Mouse (Mus musculus): ENCODE measurements around the gene Dock4.

Dock4 gene

GRCm38 (mm10) chr12:40445648-40446449 lies at the start of gene Dock4, which contains the start of gene Zfp277:
TSS of gene Dock4 (plus strand) at chr12:40445952.
TSS of gene Zfp277 (minus strand) at chr12:40445902.
- DNase-seq: peak; percentile 99

DNA sequence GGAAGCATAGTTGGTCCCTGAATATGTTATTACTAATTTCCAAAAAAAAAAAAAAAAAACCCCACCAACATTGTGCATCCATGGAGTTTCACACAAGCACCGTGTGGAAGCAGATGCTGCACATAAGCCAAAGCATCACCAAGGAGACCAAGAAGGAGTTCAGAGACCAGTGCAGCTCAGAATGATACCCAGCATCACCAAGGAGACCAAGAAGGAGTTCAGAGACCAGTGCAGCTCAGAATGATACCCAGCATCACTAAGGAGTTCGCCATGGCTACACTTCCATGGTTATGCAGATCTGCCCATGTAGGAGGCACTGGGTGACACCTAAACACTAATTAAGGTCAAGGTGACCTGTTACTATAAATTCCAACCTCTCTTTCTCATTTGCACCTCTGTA lies 46.8 kb upstream of the Dock4 start:
- no peak for DNase-seq

DNA sequence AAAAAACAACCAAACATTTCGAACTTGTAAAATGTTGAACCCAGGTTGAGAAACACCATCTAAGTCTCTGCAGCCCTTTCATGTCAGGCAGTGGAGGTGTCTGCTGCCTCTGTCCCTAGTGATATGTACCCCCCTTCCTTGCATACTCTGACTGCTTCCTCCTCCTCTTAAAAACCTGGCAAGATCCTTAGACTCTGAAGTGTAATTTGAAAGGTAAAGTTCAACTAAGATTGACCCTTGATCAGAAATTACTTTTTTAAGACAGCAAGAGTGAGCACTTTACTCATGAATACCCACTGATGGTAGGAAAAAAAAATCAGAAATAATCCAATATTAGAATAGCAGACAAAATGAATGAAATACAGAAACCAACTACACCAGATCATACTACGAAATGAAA lies 46.4 kb upstream of the Dock4 start:
- no peak for DNase-seq

DNA sequence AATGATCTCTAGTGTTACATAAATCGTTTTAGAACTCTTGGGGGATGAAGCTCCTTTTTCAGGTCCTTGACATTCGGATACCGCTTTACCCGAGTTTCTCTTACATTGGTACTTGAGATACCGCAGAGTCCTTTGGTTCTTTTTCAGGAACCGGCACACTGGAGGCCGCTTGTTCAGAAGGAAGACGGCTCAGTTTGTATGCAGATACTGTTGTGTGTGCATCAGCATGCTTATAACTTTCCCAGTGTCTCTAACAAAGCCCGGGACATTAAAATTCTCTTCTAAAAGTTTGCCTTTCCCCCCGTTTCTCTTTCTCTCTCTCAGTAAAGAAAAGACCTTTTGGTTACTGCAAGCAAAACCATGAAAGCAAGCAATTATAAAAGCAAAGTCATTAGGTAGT lies 45.9 kb upstream of the Dock4 start:
- DNase-seq: no peak

DNA sequence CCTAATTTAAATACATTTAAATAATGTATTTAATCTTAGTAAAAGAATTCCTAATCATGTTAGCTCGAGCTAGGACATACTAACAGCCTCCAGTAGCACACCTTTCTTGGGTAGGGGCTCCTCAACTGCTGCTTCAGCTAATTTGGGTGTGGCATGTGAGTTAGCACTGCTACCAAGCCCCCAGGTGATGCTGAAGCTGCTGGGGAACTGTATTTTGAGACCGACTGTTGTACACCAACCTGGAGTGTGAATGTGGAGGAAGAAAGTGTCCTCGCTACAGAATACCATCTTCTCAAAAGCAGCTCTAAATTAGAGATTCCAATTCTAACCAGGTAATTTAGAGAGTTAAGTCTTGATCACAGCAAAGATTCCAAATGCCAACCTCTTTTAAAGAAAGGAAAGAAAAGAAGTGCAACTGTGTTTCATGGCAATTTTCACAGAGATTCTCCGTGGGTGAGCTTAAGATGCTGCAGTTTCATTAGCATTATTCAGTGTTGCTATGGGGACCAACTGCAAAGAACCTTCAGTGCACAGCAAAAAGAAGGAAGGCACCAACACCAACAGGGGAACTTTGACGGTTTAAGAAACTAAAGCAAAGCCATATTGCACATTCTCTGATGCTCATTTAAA lies 31.0 kb upstream of the Dock4 start:
- DNase-seq: no peak

DNA sequence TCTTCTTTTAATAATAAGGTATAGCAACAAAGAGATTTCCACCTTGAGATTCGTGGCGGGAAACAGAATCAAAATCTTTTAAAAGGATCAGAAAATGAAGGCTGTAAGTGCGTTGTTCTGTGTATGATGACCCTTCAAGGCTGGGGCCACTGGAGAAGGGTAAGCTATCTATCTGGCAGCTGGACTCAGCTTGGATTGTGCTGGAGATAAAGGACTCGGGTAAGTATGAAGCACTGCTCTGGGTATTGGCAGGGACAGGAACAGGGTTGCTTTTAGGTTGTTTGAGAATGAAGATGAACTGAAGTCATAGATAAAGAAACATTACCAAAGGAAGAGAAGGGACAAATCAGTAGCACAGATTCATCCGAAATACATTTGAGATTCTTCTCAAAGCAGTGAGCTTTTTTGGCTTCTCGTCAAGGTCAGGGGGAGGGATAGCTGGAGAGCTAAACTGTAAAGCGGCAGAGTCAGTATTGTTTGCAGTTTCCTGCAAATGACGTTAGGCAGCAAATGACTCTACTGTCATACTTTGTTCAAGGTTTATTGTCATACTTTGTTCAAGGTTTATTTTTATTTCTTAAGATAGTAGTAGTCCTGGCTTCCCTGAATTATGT lies 30.3 kb upstream of the Dock4 start:
- DNase-seq: no peak

- DNase-seq: no peak
Measured at GRCm38 (mm10) chr12:40417257-40417656, 28.5 kb upstream of the Dock4 start.

- DNase-seq: no peak
Measured at GRCm38 (mm10) chr12:40424991-40425390, 20.8 kb upstream of the Dock4 start.

- DNase-seq: peak; percentile 7
Measured at GRCm38 (mm10) chr12:40427606-40428005, 18.1 kb upstream of the Dock4 start.

- no peak for DNase-seq
Measured at GRCm38 (mm10) chr12:40429976-40430375, 15.8 kb upstream of the Dock4 start.

DNA sequence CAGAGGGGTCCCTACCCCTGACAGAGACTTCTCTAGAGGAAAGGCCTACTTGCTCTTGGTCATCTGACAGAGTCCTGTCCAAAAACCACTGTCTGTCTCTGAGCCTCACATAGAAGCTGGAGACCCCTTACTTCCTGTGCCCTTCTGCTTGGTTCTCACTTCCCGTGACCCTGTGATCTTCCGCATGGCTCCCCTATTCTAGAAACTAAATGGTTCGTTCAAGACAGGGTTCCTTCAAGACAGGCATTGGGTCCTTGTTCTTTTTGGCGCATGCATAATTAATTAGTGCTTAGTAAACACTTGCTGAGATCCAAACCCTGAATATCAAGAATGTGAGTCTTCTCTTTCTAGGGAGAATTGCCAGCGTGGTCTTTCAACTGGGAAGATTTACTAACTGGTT lies 14.7 kb upstream of the Dock4 start:
- no peak for DNase-seq

DNA sequence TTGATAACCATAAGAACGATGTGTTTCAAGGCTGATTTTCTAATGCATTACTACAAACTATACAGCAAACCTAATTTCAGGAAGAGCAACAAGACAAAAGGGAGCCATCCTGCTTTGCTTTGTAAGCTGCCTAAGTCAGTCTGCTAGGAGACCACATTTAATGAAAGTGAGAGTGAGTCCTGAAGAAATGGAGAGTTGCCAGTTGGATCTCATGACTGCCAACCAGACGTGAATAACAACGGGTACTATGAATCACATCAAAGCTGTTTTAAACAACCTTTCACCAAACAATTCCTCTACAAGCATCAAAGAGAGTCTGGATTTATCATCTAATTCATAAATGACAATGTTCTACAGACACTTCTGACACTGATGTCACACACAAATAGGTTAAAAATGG lies 11.7 kb upstream of the Dock4 start:
- DNase-seq: no peak

GRCm38 (mm10) chr12:40438049-40438448 lies 7.7 kb upstream of the Dock4 start:
- DNase-seq: no peak

DNA sequence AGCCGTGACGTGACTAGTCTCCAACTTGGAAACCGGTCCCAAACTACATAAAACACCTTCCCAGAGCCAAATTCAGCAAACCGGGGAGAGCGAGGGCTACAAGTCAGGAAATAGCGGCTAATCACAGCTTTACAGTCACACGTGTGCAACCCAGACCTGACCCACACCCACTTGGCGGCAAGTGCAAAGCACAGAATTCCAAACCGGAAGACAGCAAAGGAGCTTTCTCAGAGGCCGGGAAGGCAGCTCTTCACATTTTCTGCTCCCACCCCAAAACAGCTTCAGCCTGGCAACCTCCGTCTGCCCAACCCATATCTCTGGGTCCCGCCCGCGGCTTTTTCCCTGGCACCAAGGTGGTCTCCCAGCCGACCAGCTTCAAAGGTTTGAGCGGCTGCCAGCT lies 546 bp upstream of the Dock4 start:
- DNase-seq: no peak

DNA sequence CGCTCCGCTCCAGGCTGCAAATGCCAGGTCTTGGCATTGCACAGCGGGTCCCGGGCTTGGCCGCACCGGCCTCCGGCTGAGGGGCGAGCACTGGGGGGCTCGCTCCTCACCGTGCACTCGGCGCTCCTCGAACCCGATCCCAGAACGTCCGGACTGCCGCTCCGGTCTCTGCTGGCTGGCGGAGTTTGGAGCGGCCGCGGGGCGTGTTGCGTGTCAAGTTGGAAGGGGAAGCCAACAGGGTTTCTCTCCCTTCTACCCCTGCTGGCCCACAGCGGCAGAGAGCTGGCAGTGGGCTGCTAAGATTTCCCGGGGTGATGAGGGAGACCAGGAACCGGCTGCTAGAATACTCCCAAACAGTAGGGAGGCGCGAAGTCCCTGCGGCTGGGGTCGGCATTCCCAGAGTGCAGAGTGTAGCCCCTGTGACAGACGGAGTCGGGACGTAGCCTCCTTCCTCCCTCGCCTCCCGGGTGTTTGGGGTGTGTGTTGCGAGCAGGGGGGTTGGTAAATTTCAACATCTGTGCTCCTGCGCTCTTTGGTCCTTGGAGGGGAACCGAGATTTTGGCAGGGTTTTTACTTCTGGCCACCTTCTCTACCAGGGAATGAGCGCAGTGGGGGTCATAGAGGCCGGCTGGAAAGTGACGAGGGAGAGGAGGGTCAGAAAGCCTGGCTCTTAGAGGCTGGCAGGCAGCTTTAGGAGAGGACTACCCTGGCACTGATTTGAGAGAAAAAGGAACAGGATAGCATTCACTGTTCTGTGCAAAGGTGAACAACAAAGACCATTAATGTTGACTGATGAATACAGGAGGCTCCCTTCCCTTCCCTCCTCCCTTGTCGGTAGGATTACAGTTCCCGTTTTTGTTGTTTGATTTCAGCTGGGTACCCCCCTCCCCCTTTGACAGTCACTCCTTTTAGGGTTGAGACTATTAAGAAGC lies 964 bp downstream of the Dock4 start:
- DNase-seq: peak; percentile 66

DNA sequence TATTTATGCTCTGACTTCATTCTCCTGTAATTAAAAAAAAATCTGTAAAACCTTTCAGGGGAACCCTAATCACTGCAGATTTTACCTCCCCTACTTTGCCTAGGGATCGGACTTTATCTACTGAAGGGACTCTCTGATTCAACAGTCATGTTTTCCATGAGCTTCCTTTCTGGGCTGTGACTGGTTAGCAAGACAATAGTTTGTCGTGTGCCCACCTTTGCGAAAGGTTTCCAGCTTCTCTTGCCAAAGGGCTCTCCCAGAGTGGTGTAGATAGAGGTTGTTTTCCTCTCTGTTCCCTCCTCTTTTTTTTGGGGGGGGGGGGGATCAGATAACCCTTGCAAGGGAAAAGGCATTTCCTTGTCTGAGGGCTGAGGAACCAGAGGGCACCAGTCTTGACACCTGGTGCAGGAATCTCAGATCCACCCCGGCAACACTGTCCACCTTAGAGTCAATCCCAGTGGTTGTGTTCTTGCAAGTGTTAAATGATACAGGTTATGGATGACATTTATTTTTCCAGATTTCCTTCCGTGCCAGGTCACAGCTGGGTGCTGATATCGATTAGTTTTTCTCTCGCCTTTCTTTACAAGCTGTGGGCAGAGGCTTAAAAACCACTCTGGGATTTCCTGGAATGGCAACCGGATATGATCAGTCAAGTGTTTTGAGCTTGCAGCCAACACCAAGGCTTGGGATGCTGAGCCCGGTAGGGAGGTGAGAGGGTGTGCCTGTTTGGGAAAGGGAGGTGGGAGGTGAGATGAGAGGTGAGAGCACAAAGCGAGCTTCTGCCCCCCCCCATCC lies 2.0 kb downstream of the Dock4 start:
- DNase-seq: no peak

DNA sequence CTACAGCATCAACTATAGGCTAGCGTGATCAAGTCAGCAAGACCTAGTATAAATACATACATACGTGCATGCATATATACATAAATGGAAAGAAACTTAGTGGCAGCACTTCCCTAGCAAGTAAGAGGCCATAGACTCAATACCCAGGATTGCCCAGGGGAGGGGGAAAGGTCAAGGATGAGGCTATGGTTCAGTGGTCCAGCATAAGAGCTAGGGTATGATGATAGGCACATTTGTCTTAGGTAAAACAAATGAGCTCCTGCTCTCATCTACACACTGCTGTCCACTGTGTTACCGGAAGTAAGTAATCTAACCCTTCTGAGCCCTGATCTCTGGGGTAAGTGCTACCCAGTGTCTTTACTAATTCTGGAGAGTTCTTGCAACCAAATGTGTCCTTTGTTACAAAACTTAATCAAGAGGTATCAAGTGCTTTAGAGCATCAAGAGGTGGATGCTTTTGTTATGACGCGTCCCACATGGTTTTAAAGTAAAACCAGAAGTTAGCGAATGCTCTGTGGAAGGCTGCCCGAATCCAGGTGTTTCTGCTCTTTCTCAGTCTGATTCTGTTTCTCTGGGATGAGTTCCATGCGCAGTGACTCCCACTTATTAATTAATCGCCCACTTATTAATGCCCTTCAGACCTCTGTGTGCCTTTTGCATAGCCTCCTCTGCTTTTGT lies 3.5 kb downstream of the Dock4 start:
- no peak for DNase-seq

GRCm38 (mm10) chr12:40456517-40456916 lies 10.8 kb downstream of the Dock4 start:
- DNase-seq: no peak

DNA sequence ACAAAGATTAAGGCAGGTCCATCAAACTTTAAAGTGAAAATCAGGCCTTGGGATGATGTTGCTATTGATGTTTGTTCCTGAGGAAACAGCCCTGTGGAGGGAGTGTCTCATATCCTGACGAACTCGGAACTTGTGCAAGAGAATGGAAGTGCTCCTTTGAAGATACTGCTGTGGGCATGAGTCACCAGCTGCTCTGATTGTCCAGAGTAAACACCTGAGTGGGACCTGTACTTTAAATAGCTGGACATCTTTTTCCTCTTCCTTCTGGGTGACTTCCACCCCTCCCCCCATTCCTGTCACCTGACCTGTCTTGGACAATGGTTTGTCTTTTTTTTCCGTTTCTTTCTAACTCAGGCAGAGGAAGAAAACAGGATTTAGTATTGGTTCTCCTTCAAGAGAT lies 13.2 kb downstream of the Dock4 start:
- DNase-seq: no peak

DNA sequence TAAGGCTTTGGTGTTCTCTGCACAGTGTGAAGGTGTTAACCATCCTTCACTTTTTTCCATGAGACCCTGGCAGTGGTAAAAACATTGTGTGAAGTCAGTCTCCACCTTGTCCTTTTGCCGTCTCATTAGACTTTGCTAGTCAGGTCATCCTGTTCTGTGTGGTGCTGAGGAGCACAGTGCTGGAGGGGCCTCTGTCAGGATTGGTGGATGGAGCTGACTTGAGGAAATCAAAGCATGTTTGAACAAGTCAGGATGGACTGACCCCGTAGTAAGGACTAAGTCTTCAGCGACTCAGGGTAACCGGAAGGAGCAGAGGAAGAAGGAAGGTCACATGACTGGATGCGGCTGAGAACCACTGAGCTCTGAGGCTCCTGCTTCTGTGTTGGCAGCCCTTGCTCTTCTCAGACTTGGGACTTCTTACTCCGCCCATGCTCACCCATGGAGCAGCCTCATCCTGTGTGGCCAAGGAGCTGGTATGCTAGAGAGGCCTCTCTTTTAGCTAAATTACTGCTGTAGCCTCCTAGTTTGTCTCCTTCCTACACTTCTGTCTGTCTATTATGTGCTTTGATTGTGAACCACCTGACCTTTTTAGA lies 14.0 kb downstream of the Dock4 start:
- DNase-seq: no peak

DNA sequence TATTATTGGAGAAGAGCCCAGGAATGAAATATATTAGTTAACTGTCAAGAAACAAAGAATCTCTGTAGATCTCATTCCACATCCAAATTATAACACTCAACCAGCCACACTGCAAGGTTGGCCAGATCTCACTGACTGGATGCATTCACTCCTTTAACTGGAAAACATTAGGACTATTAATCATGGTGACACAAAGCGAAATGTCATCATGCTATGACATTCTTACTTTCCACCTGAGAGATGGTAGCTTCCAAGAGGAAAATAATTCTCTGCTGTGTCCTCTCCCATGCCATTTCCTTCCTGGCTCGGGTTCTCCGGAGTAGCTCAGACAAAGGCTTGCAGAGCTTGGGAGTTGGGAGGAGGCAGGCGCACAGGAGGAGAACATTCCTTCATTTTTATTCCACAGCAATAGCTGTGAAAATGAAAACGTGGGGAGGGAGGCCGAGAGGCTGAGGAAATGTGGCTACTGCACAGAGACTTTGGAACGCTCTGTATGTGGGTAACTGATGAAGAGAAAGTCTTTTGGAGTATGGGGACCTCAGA lies 17.0 kb downstream of the Dock4 start:
- DNase-seq: no peak

Measured in thymus, postnatal 4 days (tissue).